Mouse (Mus musculus) testis, postnatal 14 days (tissue): ENCODE measurements at regions not wholly inside any gene's neighbourhood (a gene's known extent, or its start where the extent isn't known, plus 50 kb on each side); places are given as distances from the start of the nearest gene placed in this dataset.

Source experiments
- DNase-seq: peaks from one replicate; pipeline ENCODE4 v3.0.0; 2021; ENCODE audit warnings: low spot score

DNA sequence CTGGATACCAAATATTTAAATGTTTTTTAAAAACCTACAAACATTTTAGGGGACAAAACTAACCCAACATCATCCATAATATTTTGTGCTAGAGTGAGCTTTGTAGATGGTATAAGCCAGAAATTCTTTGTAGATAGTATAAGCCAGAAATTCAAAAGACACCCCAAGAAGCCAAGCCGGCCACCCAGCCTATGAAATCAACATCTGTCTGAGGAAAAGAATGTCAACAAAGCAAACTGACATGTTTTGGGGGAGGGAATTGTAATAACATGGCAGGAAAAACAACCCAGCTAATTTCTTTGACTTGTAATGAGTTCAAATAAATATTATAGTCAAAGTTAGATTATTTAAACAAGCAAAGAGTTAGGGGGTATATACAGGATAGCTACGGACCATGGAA is 246.9 kb upstream of the Gm5148 start:
- no peak for DNase-seq

GRCm38 (mm10) chr3:37968654-37969053 is 244.4 kb upstream of the Gm5148 start:
- DNase-seq: no peak

GRCm38 (mm10) chr3:37965221-37965620 is 240.9 kb upstream of the Gm5148 start:
- DNase-seq: no peak

DNA sequence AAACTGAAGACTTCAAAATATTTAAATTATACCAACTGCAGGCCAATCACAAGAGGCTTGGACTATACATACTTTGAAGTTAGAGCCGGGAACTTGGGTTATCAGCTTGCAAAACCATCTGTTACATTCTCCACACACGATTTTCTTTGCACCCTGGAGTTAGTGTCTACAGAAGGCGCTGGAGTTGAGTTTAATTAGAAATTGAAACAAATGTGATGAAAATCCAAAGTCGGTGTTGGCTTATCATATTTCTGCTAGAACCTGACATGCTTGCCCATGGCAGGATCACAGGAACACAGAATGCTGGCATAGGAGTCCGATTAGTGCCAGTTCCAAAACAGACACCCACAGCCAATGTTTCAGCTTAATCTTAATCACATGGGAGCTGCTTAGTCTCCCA is 239.8 kb upstream of the Gm5148 start:
- DNase-seq: no peak

- DNase-seq: no peak
Measured at GRCm38 (mm10) chr3:37962811-37963210, 238.5 kb upstream of the Gm5148 start.

GRCm38 (mm10) chr3:37962043-37962810 is 237.9 kb upstream of the Gm5148 start:
- DNase-seq: no peak

GRCm38 (mm10) chr3:37958361-37958978 is 234.2 kb upstream of the Gm5148 start:
- no peak for DNase-seq

- no peak for DNase-seq
Measured at GRCm38 (mm10) chr3:37956543-37956942, 232.3 kb upstream of the Gm5148 start.

- DNase-seq: no peak
Measured at GRCm38 (mm10) chr3:37952891-37953290, 228.6 kb upstream of the Gm5148 start.

GRCm38 (mm10) chr3:37952251-37952650 is 228.0 kb upstream of the Gm5148 start:
- no peak for DNase-seq

DNA sequence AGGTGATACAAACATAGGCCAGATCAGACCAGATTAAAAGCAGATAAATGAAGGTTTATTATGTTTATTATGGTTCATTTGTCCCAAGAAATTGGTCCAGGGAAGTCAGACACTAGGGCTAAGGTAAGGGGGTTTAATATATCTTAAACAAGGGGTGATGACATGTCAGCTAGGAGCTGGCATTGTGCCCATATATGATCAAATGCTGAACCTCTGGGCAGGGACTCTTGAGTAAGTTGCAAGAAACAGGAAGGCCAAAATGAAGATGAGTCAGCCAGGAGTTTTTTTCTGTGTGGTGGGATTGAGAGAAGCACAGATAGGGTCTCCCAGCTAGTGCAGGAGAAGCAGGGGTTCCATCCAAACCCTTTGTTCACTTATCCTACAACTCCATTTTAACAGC is 219.4 kb upstream of the Gm5148 start:
- DNase-seq: no peak

GRCm38 (mm10) chr3:37940016-37940415 is 215.7 kb upstream of the Gm5148 start:
- DNase-seq: no peak

GRCm38 (mm10) chr3:37938870-37939269 is 214.6 kb upstream of the Gm5148 start:
- DNase-seq: no peak

DNA sequence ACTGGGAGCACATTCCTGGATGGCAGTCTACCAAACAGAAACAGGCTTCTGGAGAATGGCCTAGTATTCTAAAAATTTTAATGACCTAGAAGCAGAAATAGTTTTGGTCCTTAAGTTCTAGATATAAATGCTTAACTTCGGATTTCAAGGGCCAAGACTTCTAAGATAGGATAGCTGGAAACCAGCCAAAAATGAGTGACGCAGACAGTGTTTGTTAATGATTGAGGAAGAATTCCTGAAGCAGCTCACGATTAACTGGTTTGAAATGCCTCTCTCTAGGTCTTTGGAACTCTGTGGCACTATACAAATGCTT is 213.9 kb upstream of the Gm5148 start:
- peak; percentile 16 for DNase-seq

GRCm38 (mm10) chr3:37937381-37938283 is 213.3 kb upstream of the Gm5148 start:
- DNase-seq: peak; percentile 9

GRCm38 (mm10) chr3:37936251-37936931 is 212.1 kb upstream of the Gm5148 start:
- peak; percentile 14 for DNase-seq

DNA sequence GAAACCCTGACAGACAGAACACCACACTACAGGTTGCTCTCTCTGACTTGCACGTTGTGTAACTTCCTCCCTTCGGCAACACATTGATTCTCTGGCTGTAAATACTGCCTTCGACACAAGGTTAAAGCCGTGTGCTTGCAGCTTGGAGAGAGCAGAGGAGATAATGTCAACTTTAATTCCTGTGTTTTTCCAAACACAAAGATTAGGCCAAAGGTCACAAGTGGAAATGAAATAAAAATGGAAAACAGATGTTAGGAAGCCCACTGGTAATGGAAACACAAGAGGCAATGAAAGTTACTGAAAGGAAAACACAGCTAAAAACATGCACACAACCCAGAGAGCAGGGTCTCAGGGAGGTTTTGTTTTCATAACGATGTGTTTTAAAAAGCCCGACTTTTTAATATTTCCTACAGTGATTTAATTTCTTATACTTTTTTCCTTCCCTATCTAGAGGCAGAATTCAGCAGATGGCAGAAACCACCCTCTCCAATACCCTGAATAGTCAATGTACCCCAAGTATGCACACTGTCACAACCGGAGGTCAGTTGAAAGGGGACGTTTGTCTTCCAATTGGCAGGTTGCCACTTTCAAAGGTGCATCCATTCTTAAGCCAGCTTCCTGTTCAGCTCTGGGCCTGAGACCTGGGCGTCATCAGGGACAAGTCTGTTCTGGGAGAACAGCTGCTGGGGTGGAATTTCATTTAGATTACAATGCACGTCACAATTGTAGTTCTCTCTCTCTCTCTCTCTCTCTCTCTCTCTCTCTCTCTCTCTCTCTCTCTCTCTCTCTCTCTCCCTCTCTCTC is 210.8 kb upstream of the Gm5148 start:
- no peak for DNase-seq

GRCm38 (mm10) chr3:37934236-37934635 is 209.9 kb upstream of the Gm5148 start:
- DNase-seq: no peak

GRCm38 (mm10) chr3:37928731-37929130 is 204.4 kb upstream of the Gm5148 start:
- no peak for DNase-seq

- DNase-seq: no peak
Measured at GRCm38 (mm10) chr3:37919450-37920156, 195.3 kb upstream of the Gm5148 start.
